Mouse (Mus musculus) midbrain, embryonic 10.5 days (tissue): ENCODE data around the gene Coq8a. TPM values are rescaled to one million over a fixed set of nuclear protein-coding genes. Genes with fewer than 3 reads are reported as not detected.

ENCODE experiments used
- DNase-seq: peaks from one replicate; pipeline ENCODE4 v3.0.0-alpha.2; 2017; ENCODE audit warnings: low spot score
- H3K27ac ChIP-seq: fragments of 300-500 bp; sonication (generic); replicated peaks from 2 replicates; pipeline ENCODE4 v1.5.1; 2016; ENCODE audit warnings: mild to moderate bottlenecking
- H3K27me3 ChIP-seq: fragments of 300-500 bp; sonication (generic); 2 replicates; pipeline ENCODE4 v1.6.1; 2016; ENCODE audit warnings: low read depth, mild to moderate bottlenecking; ENCODE audit not compliant: poor library complexity, severe bottlenecking
- H3K36me3 ChIP-seq: fragments of 300-500 bp; sonication (generic); 2 replicates; pipeline ENCODE4 v1.6.1; 2016; ENCODE audit warnings: mild to moderate bottlenecking, moderate library complexity
- H3K4me1 ChIP-seq: fragments of 300-500 bp; sonication (generic); 2 replicates; pipeline ENCODE4 v1.6.1; 2016
- H3K4me3 ChIP-seq: fragments of 300-500 bp; sonication (generic); 2 replicates; pipeline ENCODE4 v1.5.1; 2016; ENCODE audit warnings: mild to moderate bottlenecking, moderate library complexity
- H3K9me3 ChIP-seq: fragments of 300-500 bp; sonication (generic); replicated peaks from 2 replicates; pipeline ENCODE4 v1.6.1; 2016; ENCODE audit warnings: mild to moderate bottlenecking
- WGBS: fragments of 180-500 bp; shearing (Covaris S2); methylation state at CpG from one replicate; pipeline ENCODE4 v1.1.7; 2016; 5-methylcytosine and 5-hydroxymethylcytosine counted together
- polyA plus RNA-seq: library from polyadenylated mRNA; unstranded; fragments of >200 nt; fragmentation: Nextera tagmentation; extraction: Ambion mirVana; gene quantifications from 2 replicates; pipeline ENCODE4 v1.2.1, GENCODE M21; 2016

Gene Coq8a
- polyA plus RNA-seq, 1 experiment from 2014 or later = 0.90 TPM

DNA sequence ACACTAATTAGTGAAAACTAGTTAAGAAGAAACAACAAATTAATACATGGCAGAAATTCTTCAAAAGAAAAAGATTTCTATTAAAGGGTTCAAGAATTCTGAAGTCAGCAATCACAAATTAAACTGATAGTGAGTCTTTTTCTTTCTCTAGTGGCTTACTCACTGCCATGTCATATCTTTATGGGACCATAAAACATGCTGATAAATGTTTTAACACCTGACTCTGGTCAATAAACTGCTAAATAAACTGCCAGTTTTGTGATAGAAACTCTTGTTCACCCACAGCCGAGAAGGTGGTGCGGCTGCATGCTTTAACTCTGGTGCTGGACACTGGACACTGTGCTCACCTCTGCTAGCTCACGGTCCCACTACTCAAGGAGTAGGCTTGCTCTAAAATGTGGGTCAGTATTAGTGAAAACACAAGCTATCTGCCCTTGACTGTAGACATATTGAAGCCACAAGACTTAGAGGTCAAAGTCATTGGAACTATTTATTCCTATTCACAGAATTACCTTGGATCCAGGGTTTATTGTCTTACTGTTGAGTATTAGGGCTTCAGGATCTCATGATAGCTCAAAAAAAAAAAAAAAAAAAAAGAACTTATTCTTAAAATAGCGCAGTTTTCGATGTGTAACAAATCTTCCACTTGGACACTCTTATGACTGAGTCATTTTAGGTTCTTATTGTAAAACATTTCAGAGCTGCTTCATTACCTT lies 71.2 kb downstream of the Coq8a start:
- Histone ChIP-seq H3K36me3 (peaks cover 5% of the 10 kb centered on the region; the same call in 1 of the 2 replicates), H3K27me3 (no peaks in the 10 kb centered on the region), H3K27ac (no peak overlapping the region), H3K4me1 (no peaks in the 10 kb centered on the region), H3K9me3 (no peaks in the 10 kb centered on the region), H3K4me3 (no peak overlapping the region)
- WGBS = 95% methylated on average over 5 of the region's 5 CpGs
- no peak for DNase-seq

- DNase-seq = no peak
- H3K36me3 ChIP-seq = peaks cover 11% of the 10 kb centered on the region
- H3K27me3 ChIP-seq = no peaks in the 10 kb centered on the region
- no peaks in the 10 kb centered on the region for H3K9me3 ChIP-seq
- H3K27ac ChIP-seq = no peak overlapping the region
- H3K4me3 ChIP-seq = no peak overlapping the region
- H3K4me1 ChIP-seq = no peaks in the 10 kb centered on the region
- WGBS = 92% methylated on average over 8 of the region's 8 CpGs
Observed at GRCm38 (mm10) chr1:180118233-180118632, 81.2 kb downstream of the Coq8a start.

GRCm38 (mm10) chr1:180116525-180116924 lies 82.9 kb downstream of the Coq8a start:
- Histone ChIP-seq H3K27ac (no peak overlapping the region), H3K4me3 (no peak overlapping the region), H3K36me3 (peaks cover 11% of the 10 kb centered on the region), H3K9me3 (no peaks in the 10 kb centered on the region), H3K27me3 (no peaks in the 10 kb centered on the region), H3K4me1 (no peaks in the 10 kb centered on the region)
- DNase-seq = no peak
- WGBS = 76% methylated on average over 1 of the region's 1 CpGs

Other genes starting within 250 kb of the Coq8a start
- 11.7 and 13.0 TPM in 2 replicates for gene Cdc42bpa, start 239.1 kb downstream of the Coq8a start, polyA plus RNA-seq
- gene Psen2, start 63.8 kb upstream of the Coq8a start, polyA plus RNA-seq = 6.2 and 6.5 TPM in 2 replicates
- 2.2 and 2.8 TPM in 2 replicates for gene Itpkb, start 130.9 kb upstream of the Coq8a start, polyA plus RNA-seq